Mouse (Mus musculus): ENCODE data around the gene Zfp445.
A peak's percentile ranks its signal among the peaks of the same experiment; 100 is the strongest.
"Not testable (repeated sequence)": the region's sequence is repeated elsewhere in the genome, so short reads cannot be mapped to it uniquely, and the experiment has no call there.

The Zfp445 gene

DNA sequence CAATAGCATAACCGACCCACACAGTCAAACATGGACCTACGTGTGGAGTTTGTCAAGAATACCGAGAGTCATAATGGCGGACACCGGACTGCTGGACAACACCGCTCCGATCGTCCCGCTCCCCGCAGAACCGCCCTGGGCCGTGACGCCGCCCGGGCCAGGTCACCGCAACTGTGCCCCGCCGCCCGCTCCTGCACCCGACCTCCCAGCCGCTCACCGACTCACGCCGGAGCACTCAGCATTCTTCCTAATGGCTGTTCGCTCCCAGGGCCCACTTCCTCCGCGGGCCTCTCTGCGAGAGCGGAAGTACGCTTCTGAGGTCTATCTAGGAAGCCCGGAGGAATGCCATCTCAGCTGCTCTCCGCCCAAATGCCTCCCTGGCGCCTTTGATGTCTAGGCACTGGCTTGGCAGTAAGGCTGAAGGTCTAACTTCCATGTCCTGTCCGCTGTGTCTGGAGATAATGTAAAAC lies at the start of gene Zfp445:
Gene Zfp445, minus strand, starts transcription at position 310 of the 470 bp plus-strand sequence.
- peak; percentile 89 for DNase-seq

GRCm38 (mm10) chr9:122902717-122903535 lies 37.1 kb upstream of the Zfp445 start:
- peak; percentile 45 for DNase-seq

DNA sequence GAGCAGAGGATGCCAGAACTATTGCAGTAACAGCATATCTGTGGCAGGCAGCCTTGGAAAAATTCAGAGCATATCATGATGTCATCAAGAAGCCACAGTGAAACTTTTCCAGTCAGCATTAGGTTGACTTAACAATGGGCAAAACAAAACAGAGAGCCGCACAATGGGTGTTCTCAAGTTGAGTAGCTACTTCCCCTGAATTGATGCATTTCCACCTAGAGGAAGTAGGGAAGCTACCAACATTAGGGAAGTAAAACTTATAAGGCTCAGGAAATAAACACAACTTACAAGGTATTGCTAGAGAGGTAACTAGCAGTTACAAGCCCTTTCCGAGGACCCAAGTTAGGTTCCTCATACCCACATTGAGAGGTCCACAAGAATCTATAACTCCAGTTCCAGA lies 35.2 kb upstream of the Zfp445 start:
- no peak for DNase-seq

GRCm38 (mm10) chr9:122886372-122887179 lies 20.8 kb upstream of the Zfp445 start:
- DNase-seq: peak; percentile 81

GRCm38 (mm10) chr9:122885385-122885784 lies 19.6 kb upstream of the Zfp445 start, which contains the start of gene Zkscan7:
Zkscan7 (plus strand) TSS chr9:122885685.
- no peak for DNase-seq

GRCm38 (mm10) chr9:122875145-122875544 lies 9.3 kb upstream of the Zfp445 start:
- DNase-seq: no peak

DNA sequence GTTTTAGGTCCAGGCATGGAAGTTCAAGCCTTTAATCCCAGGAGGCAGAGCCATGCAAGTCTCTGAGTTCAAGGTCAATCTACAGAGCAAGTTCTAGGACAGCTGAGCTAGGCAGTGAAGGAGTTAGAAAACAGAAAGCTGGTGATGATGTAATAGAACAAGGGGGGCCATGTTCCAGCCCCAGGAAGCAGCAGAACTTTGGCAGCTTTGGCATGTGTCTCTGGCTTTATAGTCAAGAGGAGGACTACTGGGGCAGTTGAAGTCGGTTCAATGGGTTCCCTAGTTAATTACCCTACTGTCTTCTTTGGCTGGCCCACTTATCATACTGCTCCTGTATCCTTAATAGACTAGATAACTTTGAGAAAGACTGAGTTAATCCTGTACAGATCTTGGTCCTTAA lies 8.8 kb upstream of the Zfp445 start:
- peak; percentile 52 for DNase-seq

DNA sequence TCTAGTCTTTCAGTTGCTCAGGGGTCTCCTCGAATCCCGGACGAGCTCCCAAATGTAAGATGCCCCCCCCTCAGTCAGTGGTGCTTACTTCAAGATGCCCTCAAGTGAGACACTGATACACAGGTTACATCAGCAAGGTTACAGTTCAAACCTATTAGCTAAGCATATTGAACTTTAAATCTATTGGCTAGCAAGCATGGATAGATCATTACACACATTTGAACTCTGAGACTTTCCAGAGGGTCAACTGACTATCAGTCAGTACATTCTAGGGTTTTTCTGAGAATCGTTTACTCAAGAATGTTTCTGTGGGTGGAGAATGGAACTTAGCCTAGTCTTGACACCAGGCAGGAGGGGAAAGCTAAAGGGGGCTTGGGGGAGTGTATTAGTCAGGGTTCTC lies 6.8 kb upstream of the Zfp445 start:
- DNase-seq: peak; percentile 56

DNA sequence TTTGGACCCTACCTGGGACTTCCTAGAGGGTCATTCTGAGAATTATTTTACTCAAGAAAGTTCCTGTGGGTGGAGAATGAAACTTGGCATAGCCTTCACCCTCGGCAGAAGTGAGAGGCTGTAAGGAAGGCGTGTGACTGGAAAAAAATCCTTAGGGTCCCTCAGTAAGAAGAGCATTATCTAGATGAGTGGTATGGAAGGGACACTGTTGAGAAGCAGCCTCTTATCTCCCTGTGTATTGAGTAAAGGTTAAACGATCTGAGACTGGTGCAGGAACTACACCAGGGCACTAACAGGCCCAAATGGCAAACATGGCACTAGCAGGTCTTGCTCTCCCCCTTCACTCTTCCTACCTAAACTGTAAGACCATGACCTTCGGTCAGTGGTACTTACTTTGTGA lies 386 bp upstream of the Zfp445 start:
- no peak for DNase-seq

GRCm38 (mm10) chr9:122864848-122865247 lies 958 bp downstream of the Zfp445 start:
- DNase-seq: no peak

- no peak for DNase-seq
These were observed 2.1 kb downstream of the Zfp445 start for GRCm38 (mm10) chr9:122863731-122864130.

GRCm38 (mm10) chr9:122860752-122861151 lies 5.1 kb downstream of the Zfp445 start:
- DNase-seq: no peak

- no peak for DNase-seq
These were observed 9.1 kb downstream of the Zfp445 start for GRCm38 (mm10) chr9:122856716-122857115.

DNA sequence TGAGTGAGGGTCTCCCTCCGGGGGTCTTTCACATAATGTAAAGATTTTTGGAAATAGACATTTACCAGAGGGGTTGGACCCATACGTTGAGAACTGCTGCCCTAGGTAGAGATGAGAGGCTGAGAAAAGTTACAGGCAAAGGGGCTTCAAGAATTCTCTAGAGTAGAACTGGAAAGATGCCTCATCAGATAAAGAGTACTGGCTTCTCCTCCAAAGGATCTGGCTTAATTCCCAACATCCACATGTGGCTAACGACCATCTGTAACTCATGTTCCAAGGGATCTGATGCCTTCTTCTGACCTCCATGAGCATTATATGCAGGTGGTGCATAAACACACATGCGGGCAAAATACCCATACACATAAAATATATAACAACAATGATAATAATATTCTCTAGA lies 10.2 kb downstream of the Zfp445 start:
- no peak for DNase-seq

- not testable (repeated sequence) for DNase-seq
These were observed 10.7 kb downstream of the Zfp445 start for GRCm38 (mm10) chr9:122855141-122855540.

DNA sequence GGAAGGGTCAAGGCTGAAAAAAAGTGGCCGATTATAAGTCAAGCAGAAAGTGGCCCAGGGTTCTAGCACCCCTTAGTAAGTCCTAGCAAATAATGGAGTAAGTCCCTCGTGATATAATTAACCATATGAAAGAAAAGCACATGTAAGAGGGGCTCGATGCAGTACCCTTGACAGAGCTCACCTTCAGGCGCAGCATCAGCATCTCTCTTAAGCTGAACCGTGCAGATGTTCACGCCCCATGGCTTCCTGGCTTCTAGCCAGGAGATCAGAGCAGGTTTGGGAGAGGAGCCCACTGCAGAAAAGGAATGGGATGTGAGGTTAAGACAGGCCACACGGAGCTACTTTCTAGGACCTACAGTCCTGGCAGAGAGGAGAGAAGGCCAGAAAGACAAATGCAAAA lies 11.3 kb downstream of the Zfp445 start:
- no peak for DNase-seq

GRCm38 (mm10) chr9:122847811-122848311 lies 17.9 kb downstream of the Zfp445 start:
- not testable (repeated sequence) for DNase-seq

DNA sequence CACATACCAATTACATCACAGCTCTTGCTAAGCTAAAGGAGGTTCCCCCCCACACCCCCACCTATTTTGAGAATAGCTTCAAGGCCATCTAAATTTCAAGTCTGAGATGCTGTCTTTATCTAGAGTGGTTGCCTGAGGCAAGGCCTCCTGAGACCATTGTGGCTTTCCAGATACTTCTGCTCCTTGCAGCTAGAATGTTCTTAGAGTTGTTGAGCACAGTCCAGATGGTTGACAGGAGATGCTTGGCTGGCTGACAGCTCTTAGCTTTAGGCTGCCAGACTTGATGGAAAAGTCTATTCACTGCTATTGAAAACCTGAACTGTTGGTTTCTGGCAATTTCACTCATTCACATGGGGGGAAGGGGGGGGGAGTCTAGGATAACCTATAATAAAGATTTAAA lies 19.6 kb downstream of the Zfp445 start:
- DNase-seq: no peak

DNA sequence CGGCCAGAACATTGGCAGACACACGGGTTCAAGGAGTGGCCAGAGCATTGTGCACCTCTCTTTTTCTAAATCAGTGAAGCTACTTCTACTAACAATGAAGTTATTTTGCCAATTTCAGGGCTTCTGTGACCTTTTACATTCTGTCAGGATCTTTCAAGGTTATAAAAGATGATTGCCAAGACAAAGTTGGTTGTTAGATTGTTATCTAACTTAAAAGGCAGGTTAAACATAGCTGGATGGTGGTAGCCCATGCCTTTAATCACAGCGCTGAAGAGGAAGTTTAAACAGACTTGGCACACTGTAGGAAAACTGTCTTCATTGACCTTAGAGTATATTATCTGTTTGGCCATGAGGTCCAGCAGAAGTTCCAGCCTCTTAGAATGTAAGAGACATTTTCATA lies 20.2 kb downstream of the Zfp445 start:
- no peak for DNase-seq

DNA sequence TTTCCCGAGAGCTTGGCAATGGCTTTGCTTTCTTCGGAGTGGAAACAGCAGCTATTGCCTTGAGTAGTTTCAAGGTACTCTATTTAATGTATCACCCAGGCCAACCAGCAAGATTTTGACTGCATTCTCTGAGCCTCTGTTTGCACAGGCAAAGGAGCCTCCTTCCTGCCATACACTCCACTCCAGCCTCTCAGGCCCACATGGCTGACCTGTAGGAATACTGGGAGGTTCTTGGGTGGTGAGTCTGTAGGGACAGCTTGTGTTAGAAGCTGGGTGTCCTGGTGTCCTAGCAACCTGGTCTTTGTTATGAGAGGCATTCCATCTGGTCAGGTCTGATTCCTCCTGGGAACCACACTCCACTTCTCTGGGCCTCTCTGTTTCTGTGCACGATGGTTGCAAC lies 22.0 kb downstream of the Zfp445 start, which contains the start of gene Gm35549:
Gene Gm35549, minus strand, starts transcription at position 276 of the 400 bp plus-strand sequence.
- no peak for DNase-seq

DNA sequence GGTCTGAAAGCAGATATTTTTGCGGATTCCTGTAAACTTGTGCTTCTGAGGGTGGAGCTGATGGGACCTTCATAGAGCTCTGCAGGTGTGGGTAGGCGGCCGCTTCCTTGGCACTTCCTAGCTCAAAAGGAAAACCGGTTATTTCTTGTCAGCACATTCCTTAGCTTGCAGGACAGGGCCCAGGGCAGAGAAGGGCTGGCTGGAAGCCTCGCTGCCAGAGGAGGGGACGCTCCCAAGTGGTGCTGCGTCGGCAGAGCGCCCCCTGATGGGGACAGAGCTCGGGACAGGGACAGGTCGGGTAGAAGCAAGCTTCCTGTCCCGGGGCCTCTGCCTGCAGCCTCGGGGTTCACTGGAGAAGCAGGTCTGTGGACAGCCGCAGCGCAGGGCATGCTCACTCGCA lies 28.1 kb downstream of the Zfp445 start:
- peak; percentile 84 for DNase-seq

DNA sequence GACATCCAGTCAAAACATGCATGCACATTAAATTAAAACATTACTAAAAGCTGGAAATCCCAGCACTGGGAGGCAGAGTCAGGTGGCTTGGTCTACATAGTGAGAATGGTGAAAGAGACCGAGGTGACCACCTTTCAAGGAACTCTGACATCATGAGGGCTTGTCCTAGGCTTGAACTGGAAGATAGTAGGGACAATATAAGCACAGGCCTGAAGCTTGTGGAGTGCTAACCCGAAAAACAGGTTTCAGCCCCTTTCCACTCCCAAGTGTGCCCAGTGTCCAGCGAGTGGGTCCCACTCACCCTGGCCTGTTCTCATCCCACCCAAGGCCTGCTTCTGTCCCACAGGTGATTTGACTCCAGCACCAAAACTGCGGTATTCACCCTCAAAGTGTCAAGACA lies 28.6 kb downstream of the Zfp445 start:
- no peak for DNase-seq

GRCm38 (mm10) chr9:122836790-122837189 lies 29.0 kb downstream of the Zfp445 start:
- DNase-seq: peak; percentile 34

GRCm38 (mm10) chr9:122836126-122836525 lies 29.7 kb downstream of the Zfp445 start:
- no peak for DNase-seq
